Mouse (Mus musculus) heart, embryonic 12.5 days (tissue): ENCODE measurements around the gene Lrrc4. TPM values are rescaled to one million over a fixed set of nuclear protein-coding genes. Genes with fewer than 3 reads are reported as not detected.

Experiments used
- ATAC-seq: fragments of 200-750 bp; cut with Nextera tagmentation; 2 replicates; pipeline ENCODE4 v1.8.0; 2017; ENCODE audit warnings: moderate TSS enrichment, moderate library complexity; ENCODE audit not compliant: insufficient number of reproducible peaks, low FRiP score
- H3K27ac ChIP-seq: fragments of 300-500 bp; sonication (generic); 2 replicates; pipeline ENCODE4 v1.5.1; 2016; ENCODE audit warnings: mild to moderate bottlenecking, moderate library complexity; ENCODE audit not compliant: poor library complexity, severe bottlenecking
- H3K27me3 ChIP-seq: fragments of 300-500 bp; sonication (generic); replicated peaks from 2 replicates; pipeline ENCODE4 v1.6.1; 2016; ENCODE audit warnings: mild to moderate bottlenecking, moderate library complexity
- H3K36me3 ChIP-seq: fragments of 300-500 bp; sonication (generic); 2 replicates; pipeline ENCODE4 v1.6.1; 2016; ENCODE audit warnings: mild to moderate bottlenecking, moderate library complexity
- H3K4me1 ChIP-seq: fragments of 300-500 bp; sonication (generic); replicated peaks from 2 replicates; pipeline ENCODE4 v1.6.1; 2016; ENCODE audit warnings: mild to moderate bottlenecking
- H3K4me2 ChIP-seq: fragments of 300-500 bp; sonication (generic); 2 replicates; pipeline ENCODE4 v1.6.1; 2016; ENCODE audit warnings: mild to moderate bottlenecking, moderate library complexity
- H3K4me3 ChIP-seq: fragments of 300-500 bp; sonication (generic); 2 replicates; pipeline ENCODE4 v1.5.1; 2016; ENCODE audit warnings: mild to moderate bottlenecking
- H3K9ac ChIP-seq: fragments of 300-500 bp; sonication (generic); 2 replicates; pipeline ENCODE4 v1.6.1; 2016; ENCODE audit warnings: mild to moderate bottlenecking, moderate library complexity
- H3K9me3 ChIP-seq: fragments of 300-500 bp; sonication (generic); replicated peaks from 2 replicates; pipeline ENCODE4 v1.6.1; 2016; ENCODE audit warnings: mild to moderate bottlenecking, moderate library complexity
- WGBS: fragments of 180-500 bp; shearing (Covaris S2); methylation state at CpG from one replicate; pipeline ENCODE4 v1.1.7; 2016; 5-methylcytosine and 5-hydroxymethylcytosine counted together
- polyA plus RNA-seq: library from polyadenylated mRNA; unstranded; fragments of >200 nt; fragmentation: Nextera tagmentation; extraction: Ambion mirVana; gene quantifications from 2 replicates; pipeline ENCODE4 v1.2.1, GENCODE M21; 2016

Lrrc4 gene
- polyA plus RNA-seq, 1 experiment from 2014 or later: 0.51 TPM

GRCm38 (mm10) chr6:28823802-28824201 lies 7.7 kb downstream of the Lrrc4 start:
- no peak overlapping the region for H3K27ac ChIP-seq
- no peaks in the 10 kb centered on the region for H3K36me3 ChIP-seq
- H3K27me3 ChIP-seq: no peaks in the 10 kb centered on the region
- no peak overlapping the region for H3K4me2 ChIP-seq
- peaks cover 22% of the 10 kb centered on the region for H3K4me1 ChIP-seq
- H3K4me3 ChIP-seq: no peak overlapping the region
- no peak overlapping the region for H3K9ac ChIP-seq
- no peaks in the 10 kb centered on the region for H3K9me3 ChIP-seq
- ATAC-seq: no peak
- WGBS: 89% methylated on average over 5 of the region's 5 CpGs

- Histone ChIP-seq H3K9me3 (no peaks in the 10 kb centered on the region), H3K4me1 (peaks cover 24% of the 10 kb centered on the region), H3K9ac (no peak overlapping the region), H3K27ac (no peak overlapping the region), H3K36me3 (no peaks in the 10 kb centered on the region), H3K27me3 (no peaks in the 10 kb centered on the region), H3K4me3 (no peak overlapping the region), H3K4me2 (no peak overlapping the region)
- no peak for ATAC-seq
- WGBS: 76% methylated on average over 3 of the region's 3 CpGs
Measured at GRCm38 (mm10) chr6:28823375-28823774, 8.2 kb downstream of the Lrrc4 start.

GRCm38 (mm10) chr6:28822296-28822695 lies 9.3 kb downstream of the Lrrc4 start:
- WGBS: 69% methylated on average over 3 of the region's 3 CpGs
- ATAC-seq: no peak
- Histone ChIP-seq H3K27me3 (no peaks in the 10 kb centered on the region), H3K9me3 (no peaks in the 10 kb centered on the region), H3K4me1 (peaks cover 27% of the 10 kb centered on the region), H3K4me3 (no peak overlapping the region), H3K4me2 (no peak overlapping the region), H3K27ac (no peak overlapping the region), H3K36me3 (no peaks in the 10 kb centered on the region), H3K9ac (no peak overlapping the region)

GRCm38 (mm10) chr6:28819509-28820358 lies 11.8 kb downstream of the Lrrc4 start:
- no peaks in the 10 kb centered on the region for H3K9me3 ChIP-seq
- no peak overlapping the region for H3K4me3 ChIP-seq
- no peak for ATAC-seq
- no peak overlapping the region for H3K9ac ChIP-seq
- no peaks in the 10 kb centered on the region for H3K36me3 ChIP-seq
- no peak overlapping the region for H3K27ac ChIP-seq
- peaks cover 42% of the 10 kb centered on the region for H3K4me1 ChIP-seq
- no peaks in the 10 kb centered on the region for H3K27me3 ChIP-seq
- no peak overlapping the region for H3K4me2 ChIP-seq
- WGBS: 65% methylated on average over 13 of the region's 13 CpGs

- 46% methylated on average over 9 of the region's 9 CpGs for WGBS
- ATAC-seq: 0 out of 2 replicates have a peak, but pooled peaks have one; percentile 29
- Histone ChIP-seq H3K4me2 (no peak overlapping the region), H3K4me1 (peaks cover 57% of the 10 kb centered on the region), H3K27me3 (no peaks in the 10 kb centered on the region), H3K36me3 (no peaks in the 10 kb centered on the region), H3K27ac (no peak overlapping the region), H3K4me3 (no peak overlapping the region), H3K9ac (no peak overlapping the region), H3K9me3 (no peaks in the 10 kb centered on the region)
Measured at GRCm38 (mm10) chr6:28817039-28817438, 14.5 kb downstream of the Lrrc4 start.

- WGBS: 77% methylated on average over 2 of the region's 2 CpGs
Measured at GRCm38 (mm10) chr6:28814895-28815294, 16.7 kb downstream of the Lrrc4 start.

GRCm38 (mm10) chr6:28813057-28813456 lies 18.5 kb downstream of the Lrrc4 start:
- 88% methylated on average over 9 of the region's 9 CpGs for WGBS
- H3K9ac ChIP-seq: no peak overlapping the region
- H3K4me3 ChIP-seq: no peak overlapping the region
- H3K27ac ChIP-seq: no peak overlapping the region
- H3K36me3 ChIP-seq: no peaks in the 10 kb centered on the region
- H3K27me3 ChIP-seq: no peaks in the 10 kb centered on the region
- no peak overlapping the region for H3K4me2 ChIP-seq
- no peak for ATAC-seq
- H3K4me1 ChIP-seq: peaks cover 57% of the 10 kb centered on the region
- no peaks in the 10 kb centered on the region for H3K9me3 ChIP-seq

More at GRCm38 (mm10) chr6:28814895-28815294, 16.7 kb downstream of the Lrrc4 start:
- H3K27ac ChIP-seq: no peak overlapping the region
- no peak for ATAC-seq
- H3K4me1 ChIP-seq: peaks cover 70% of the 10 kb centered on the region
- no peaks in the 10 kb centered on the region for H3K36me3 ChIP-seq
- H3K9me3 ChIP-seq: no peaks in the 10 kb centered on the region
- H3K9ac ChIP-seq: no peak overlapping the region
- no peaks in the 10 kb centered on the region for H3K27me3 ChIP-seq
- H3K4me3 ChIP-seq: no peak overlapping the region
- H3K4me2 ChIP-seq: no peak overlapping the region

- ATAC-seq: no peak
- Histone ChIP-seq H3K4me3 (no peak overlapping the region), H3K9ac (no peak overlapping the region), H3K9me3 (no peaks in the 10 kb centered on the region), H3K27me3 (no peaks in the 10 kb centered on the region), H3K27ac (no peak overlapping the region), H3K36me3 (peaks cover 4% of the 10 kb centered on the region; the same call in 1 of the 2 replicates), H3K4me1 (no peaks in the 10 kb centered on the region), H3K4me2 (no peak overlapping the region)
- WGBS: 89% methylated on average over 5 of the region's 5 CpGs
Measured at GRCm38 (mm10) chr6:28804751-28805150, 26.8 kb downstream of the Lrrc4 start.

- no peak overlapping the region for H3K4me3 ChIP-seq
- H3K4me2 ChIP-seq: no peak overlapping the region
- no peak for ATAC-seq
- no peak overlapping the region for H3K9ac ChIP-seq
- no peaks in the 10 kb centered on the region for H3K9me3 ChIP-seq
- H3K27me3 ChIP-seq: no peaks in the 10 kb centered on the region
- no peaks in the 10 kb centered on the region for H3K4me1 ChIP-seq
- H3K36me3 ChIP-seq: peaks cover 4% of the 10 kb centered on the region; the same call in 1 of the 2 replicates
- H3K27ac ChIP-seq: no peak overlapping the region
- 84% methylated on average over 6 of the region's 6 CpGs for WGBS
Measured at GRCm38 (mm10) chr6:28803678-28804279, 27.8 kb downstream of the Lrrc4 start.

GRCm38 (mm10) chr6:28800976-28801375 lies 30.6 kb downstream of the Lrrc4 start:
- H3K4me3 ChIP-seq: no peak overlapping the region
- H3K36me3 ChIP-seq: peaks cover 17% of the 10 kb centered on the region
- H3K4me2 ChIP-seq: no peak overlapping the region
- no peaks in the 10 kb centered on the region for H3K27me3 ChIP-seq
- no peaks in the 10 kb centered on the region for H3K9me3 ChIP-seq
- 90% methylated on average over 3 of the region's 3 CpGs for WGBS
- ATAC-seq: no peak
- no peak overlapping the region for H3K9ac ChIP-seq
- H3K27ac ChIP-seq: no peak overlapping the region
- no peaks in the 10 kb centered on the region for H3K4me1 ChIP-seq

GRCm38 (mm10) chr6:28799818-28800217 lies 31.7 kb downstream of the Lrrc4 start:
- H3K36me3 ChIP-seq: peaks cover 23% of the 10 kb centered on the region
- no peak overlapping the region for H3K4me3 ChIP-seq
- ATAC-seq: no peak
- peaks cover 8% of the 10 kb centered on the region for H3K4me1 ChIP-seq
- H3K27ac ChIP-seq: no peak overlapping the region
- H3K27me3 ChIP-seq: no peaks in the 10 kb centered on the region
- H3K4me2 ChIP-seq: no peak overlapping the region
- no peak overlapping the region for H3K9ac ChIP-seq
- H3K9me3 ChIP-seq: no peaks in the 10 kb centered on the region
- WGBS: 89% methylated on average over 2 of the region's 2 CpGs
